Mouse (Mus musculus) gastrocnemius, adult 2 months (tissue): ENCODE results near the gene Poc1b. TPM values are rescaled to one million over a fixed set of nuclear protein-coding genes. Genes with fewer than 3 reads are reported as not detected.
"Not testable (repeated sequence)": the region's sequence is repeated elsewhere in the genome, so short reads cannot be mapped to it uniquely, and the experiment has no call there.

Source experiments
- DNase-seq: peaks from one replicate; pipeline ENCODE4 v3.0.0; 2022
- H3K27ac ChIP-seq: fragments of 200-600 bp; 2 replicates; pipeline ENCODE4 v1.8.1; 2022; ENCODE audit warnings: mild to moderate bottlenecking
- H3K4me3 ChIP-seq: fragments of 200-600 bp; 2 replicates; pipeline ENCODE4 v1.8.1; 2022; ENCODE audit warnings: mild to moderate bottlenecking, moderate library complexity
- CTCF ChIP-seq: fragments of 200-600 bp; IDR thresholded peaks from 2 replicates; pipeline ENCODE4 v1.8.1; 2022; ENCODE audit warnings: antibody characterized with exemption, mild to moderate bottlenecking, moderate library complexity
- intact Hi-C: fragments of 180-260 bp; cut with DNase I; formaldehyde crosslinking; loops from one replicate; pipeline ENCODE4 v1.15.1; 2025
- total RNA-seq, 2 experiments: library from RNA; stranded (reverse); gene quantifications; 2 replicates each; pipeline ENCODE4 v1.2.3; 2021

Poc1b gene
- total RNA-seq, 2 experiments from 2014 or later, result 3.3 to 4.1 TPM

DNA sequence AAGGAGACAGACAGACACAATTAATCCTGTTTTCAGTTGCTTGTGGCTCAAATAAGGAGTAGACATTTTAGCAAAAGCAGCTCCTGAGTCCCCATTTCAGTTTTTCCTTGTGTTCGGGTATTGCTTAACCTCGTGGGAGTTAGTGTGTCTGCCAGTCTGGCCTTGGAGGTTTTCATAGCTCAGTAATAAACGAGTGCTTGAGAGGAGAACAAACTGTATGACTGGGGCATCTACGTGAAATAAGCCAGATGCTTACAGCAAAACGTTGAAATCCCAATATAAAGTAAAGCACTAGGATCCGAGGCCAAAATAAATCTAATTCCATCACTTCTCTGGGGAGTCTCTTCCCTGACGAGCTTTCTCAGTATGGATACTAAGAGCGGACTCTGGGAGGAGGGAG, 38.8 kb downstream of the Poc1b start:
- DNase-seq, result no peak
- Histone ChIP-seq H3K4me3 (no peak overlapping the region), H3K27ac (no peak overlapping the region)
- TF ChIP-seq CTCF, result no peak
- intact Hi-C loops, result no loop called here

- intact Hi-C loops, result no loop called here
- no peak for TF ChIP-seq CTCF
Observed at GRCm38 (mm10) chr10:99146596-99146995, 39.8 kb downstream of the Poc1b start.

GRCm38 (mm10) chr10:99150016-99150415, 43.2 kb downstream of the Poc1b start:
- intact Hi-C loops, result loop anchor here (5.0 kb wide), 1 partner anchor 43 kb away; the partner anchor contains the start of genes Galnt4 and Poc1b
- TF ChIP-seq CTCF, result no peak
- H3K4me3 ChIP-seq, result no peak overlapping the region
- no peak for DNase-seq
- no peak overlapping the region for H3K27ac ChIP-seq

More at GRCm38 (mm10) chr10:99146596-99146995, 39.8 kb downstream of the Poc1b start:
- DNase-seq, result no peak
- no peak overlapping the region for H3K27ac ChIP-seq
- H3K4me3 ChIP-seq, result no peak overlapping the region

- no peak overlapping the region for H3K27ac ChIP-seq
- H3K4me3 ChIP-seq, result no peak overlapping the region
- no peak for DNase-seq
- TF ChIP-seq CTCF, result no peak
- intact Hi-C loops, result loop anchor here (5.0 kb wide), 1 partner anchor 44 kb away; the partner anchor contains the start of genes Galnt4 and Poc1b
Observed at GRCm38 (mm10) chr10:99151580-99151979, 44.7 kb downstream of the Poc1b start.

GRCm38 (mm10) chr10:99152063-99152462, 45.2 kb downstream of the Poc1b start:
- no peak overlapping the region for H3K4me3 ChIP-seq
- intact Hi-C loops, result loop anchor here (5.0 kb wide), 1 partner anchor 45 kb away; the partner anchor contains the start of genes Galnt4 and Poc1b
- TF ChIP-seq CTCF, result peak; percentile 46
- no peak overlapping the region for H3K27ac ChIP-seq
- DNase-seq, result peak; percentile 33

DNA sequence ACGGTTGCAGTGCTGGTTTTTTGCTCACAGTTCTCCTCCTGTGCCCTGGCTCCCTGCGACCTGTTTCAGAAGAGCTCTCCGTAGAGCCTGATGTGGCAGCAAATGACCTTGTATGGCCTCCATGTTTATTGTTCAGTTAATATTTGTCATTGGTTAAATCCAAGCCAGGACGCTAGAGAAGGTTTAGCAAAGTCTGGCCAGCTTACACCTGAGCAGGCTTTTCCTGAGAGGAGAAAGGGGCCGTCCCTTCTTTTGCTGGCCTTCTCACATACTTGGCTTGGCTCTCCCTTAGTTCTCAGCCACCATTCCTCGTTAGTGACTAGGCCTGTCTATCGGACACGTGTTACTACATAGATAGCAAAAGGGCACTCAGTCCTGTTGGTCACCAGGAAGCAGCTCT, 47.8 kb downstream of the Poc1b start:
- no peak for TF ChIP-seq CTCF
- Histone ChIP-seq H3K27ac (no peak overlapping the region), H3K4me3 (no peak overlapping the region)
- DNase-seq, result no peak
- intact Hi-C loops, result loop anchor here (5.0 kb wide), 1 partner anchor 47 kb away; the partner anchor contains the start of genes Galnt4 and Poc1b

GRCm38 (mm10) chr10:99156808-99157207, 50.0 kb downstream of the Poc1b start:
- DNase-seq, result no peak
- Histone ChIP-seq H3K27ac (no peak overlapping the region), H3K4me3 (no peak overlapping the region)
- no peak for TF ChIP-seq CTCF
- intact Hi-C loops, result no loop called here

- H3K27ac ChIP-seq, DNase-seq, intact Hi-C loops, H3K4me3 ChIP-seq: not testable (repeated sequence)
Observed at GRCm38 (mm10) chr10:99157697-99158096, 50.9 kb downstream of the Poc1b start.

- H3K4me3 ChIP-seq, result no peak overlapping the region
- intact Hi-C loops, result no loop called here
- DNase-seq, result peak; percentile 27
- TF ChIP-seq CTCF, result peak; percentile 83
- H3K27ac ChIP-seq, result no peak overlapping the region
Observed at GRCm38 (mm10) chr10:99161987-99162582, 55.2 kb downstream of the Poc1b start.

DNA sequence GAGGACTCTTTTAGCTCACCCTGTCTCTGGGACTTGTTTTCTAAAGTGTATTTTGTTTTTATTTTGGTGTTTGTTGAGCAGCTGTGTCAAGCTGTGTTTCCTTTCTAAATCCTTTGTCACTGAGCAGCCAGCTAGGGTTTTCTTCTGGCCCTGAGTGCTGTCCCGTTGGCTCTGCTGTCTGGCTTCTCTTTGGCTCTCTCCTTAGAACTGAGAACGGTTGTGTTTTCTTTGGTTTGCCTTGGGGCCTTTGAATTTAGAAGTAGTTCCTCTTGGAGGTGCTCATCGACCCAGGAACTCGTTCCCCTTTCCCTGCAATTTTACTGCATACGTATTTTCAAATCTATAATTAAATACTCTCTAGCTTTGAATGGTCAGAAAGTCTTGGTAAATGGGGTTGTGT, 56.2 kb downstream of the Poc1b start:
- no peak overlapping the region for H3K27ac ChIP-seq
- no peak for DNase-seq
- H3K4me3 ChIP-seq, result no peak overlapping the region
- TF ChIP-seq CTCF, result no peak
- intact Hi-C loops, result no loop called here

GRCm38 (mm10) chr10:99164871-99165477, 58.1 kb downstream of the Poc1b start:
- DNase-seq, result no peak
- intact Hi-C loops, result loop anchor here (2.0 to 5.0 kb wide), 3 partner anchors 97 to 454 kb away; partner anchors contain the start of gene Dusp6
- H3K4me3 ChIP-seq, result no peak overlapping the region
- peak; percentile 65 for TF ChIP-seq CTCF
- no peak overlapping the region for H3K27ac ChIP-seq

DNA sequence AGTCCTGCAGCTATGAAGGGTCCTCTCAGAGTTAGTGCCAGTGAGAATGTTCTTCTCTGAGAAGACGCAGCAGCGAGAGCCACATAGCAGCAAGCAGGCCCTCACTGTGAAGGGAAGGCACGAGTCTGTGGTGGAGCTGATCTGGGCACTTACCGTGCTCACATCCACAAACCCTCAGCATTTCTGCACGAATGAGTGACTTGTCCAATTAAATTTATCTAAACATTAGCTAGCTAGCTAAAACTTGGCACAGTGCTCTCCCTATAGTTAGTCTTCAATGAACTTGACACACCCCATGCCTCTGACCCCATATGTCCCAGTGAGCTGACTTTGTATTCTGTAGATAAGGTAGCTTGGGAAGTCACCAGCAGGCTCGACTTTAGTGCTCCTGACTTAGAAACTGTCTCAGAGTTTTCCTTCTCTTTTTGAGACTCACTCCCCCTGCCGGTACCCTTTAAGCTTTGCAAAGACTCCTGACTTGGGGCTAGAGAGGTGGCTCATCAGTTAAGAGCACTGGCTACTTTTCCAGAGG, 59.0 kb downstream of the Poc1b start:
- intact Hi-C loops, result loop anchor here (2.0 to 5.0 kb wide), 3 partner anchors 96 to 453 kb away; partner anchors contain the start of gene Dusp6

DNA sequence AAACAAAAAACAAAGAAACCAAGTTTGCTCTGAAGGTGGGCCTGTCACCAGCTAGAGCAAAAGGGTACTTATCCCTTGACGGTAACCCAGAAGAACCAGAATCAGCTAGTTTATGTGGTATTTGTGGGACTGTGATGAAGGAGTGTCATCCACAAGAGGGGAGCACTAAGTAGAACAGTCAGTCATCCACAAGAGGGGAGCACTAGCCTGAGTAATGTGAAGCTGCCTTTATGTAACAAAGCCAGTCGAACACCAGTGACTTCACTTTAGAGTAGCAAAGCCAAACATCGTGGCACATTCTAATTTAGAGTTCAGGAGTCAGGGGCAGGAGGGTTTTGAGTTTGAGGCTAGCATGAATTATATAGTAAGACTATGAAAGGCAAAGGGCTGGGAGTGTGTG, 59.6 kb downstream of the Poc1b start:
- no peak; the same call in 1 of the 2 replicates for TF ChIP-seq CTCF
- Histone ChIP-seq H3K4me3 (no peak overlapping the region), H3K27ac (no peak overlapping the region)
- no peak for DNase-seq
- intact Hi-C loops, result loop anchor here (5.0 kb wide), 1 partner anchor 96 kb away; the partner anchor contains the start of gene Dusp6

More for the DNA sequence above, 59.0 kb downstream of the Poc1b start:
- DNase-seq, result no peak
- no peak for TF ChIP-seq CTCF
- Histone ChIP-seq H3K4me3 (no peak overlapping the region), H3K27ac (no peak overlapping the region)
